Mouse (Mus musculus): ENCODE results near the gene Cnpy1. TPM values are rescaled to one million over a fixed set of nuclear protein-coding genes. Genes with fewer than 3 reads are reported as not detected.

The Cnpy1 gene
- polyA plus RNA-seq (2012; rRNA removed) = 0.02 TPM in 2 replicates

DNA sequence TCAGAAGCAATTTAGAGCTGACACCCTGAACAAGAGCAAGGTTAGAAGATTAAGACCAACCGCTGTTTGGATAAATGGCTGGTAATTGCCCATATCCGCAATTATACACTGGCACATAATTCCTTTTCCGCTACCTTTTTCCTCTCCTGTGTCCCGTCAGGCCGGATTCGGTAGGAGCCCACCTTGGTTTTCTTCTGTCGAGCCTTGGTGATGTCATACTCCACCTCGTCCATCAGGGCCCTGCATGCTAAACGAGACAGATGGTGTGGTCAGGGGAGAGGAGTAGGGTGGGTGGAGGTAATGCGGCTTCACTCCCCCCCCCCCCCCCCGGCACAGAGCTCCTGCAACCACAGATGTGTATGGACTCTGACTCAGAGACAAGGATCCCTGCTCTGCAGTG lies at the start of gene Cnpy1:
TSS of gene Cnpy1 (minus strand) at position 233 of the 400 bp plus-strand sequence.

GRCm38 (mm10) chr5:28165358-28166255 lies 80.0 kb downstream of the Cnpy1 start, which contains the start of gene En2:
Gene En2 (plus strand): TSS chr5:28165694.

Other genes starting within 250 kb of the Cnpy1 start
- 32.1 and 36.7 TPM in 2 replicates for gene Insig1, start 174.4 kb downstream of the Cnpy1 start, polyA plus RNA-seq (2012; rRNA removed)
- gene En2, start 80.1 kb downstream of the Cnpy1 start, polyA plus RNA-seq (2012; rRNA removed) = not detected in 2 replicates
- 9.7 and 11.7 TPM in 2 replicates for gene Rbm33, start 71.3 kb upstream of the Cnpy1 start, polyA plus RNA-seq (2012; rRNA removed)
- gene Shh, start 221.4 kb upstream of the Cnpy1 start, polyA plus RNA-seq (2012; rRNA removed) = 0.01 and 0.02 TPM in 2 replicates